Mouse (Mus musculus): ENCODE measurements around the gene 2410002F23Rik.
"Not testable (repeated sequence)": the region's sequence is repeated elsewhere in the genome, so short reads cannot be mapped to it uniquely, and the experiment has no call there.

Gene 2410002F23Rik

DNA sequence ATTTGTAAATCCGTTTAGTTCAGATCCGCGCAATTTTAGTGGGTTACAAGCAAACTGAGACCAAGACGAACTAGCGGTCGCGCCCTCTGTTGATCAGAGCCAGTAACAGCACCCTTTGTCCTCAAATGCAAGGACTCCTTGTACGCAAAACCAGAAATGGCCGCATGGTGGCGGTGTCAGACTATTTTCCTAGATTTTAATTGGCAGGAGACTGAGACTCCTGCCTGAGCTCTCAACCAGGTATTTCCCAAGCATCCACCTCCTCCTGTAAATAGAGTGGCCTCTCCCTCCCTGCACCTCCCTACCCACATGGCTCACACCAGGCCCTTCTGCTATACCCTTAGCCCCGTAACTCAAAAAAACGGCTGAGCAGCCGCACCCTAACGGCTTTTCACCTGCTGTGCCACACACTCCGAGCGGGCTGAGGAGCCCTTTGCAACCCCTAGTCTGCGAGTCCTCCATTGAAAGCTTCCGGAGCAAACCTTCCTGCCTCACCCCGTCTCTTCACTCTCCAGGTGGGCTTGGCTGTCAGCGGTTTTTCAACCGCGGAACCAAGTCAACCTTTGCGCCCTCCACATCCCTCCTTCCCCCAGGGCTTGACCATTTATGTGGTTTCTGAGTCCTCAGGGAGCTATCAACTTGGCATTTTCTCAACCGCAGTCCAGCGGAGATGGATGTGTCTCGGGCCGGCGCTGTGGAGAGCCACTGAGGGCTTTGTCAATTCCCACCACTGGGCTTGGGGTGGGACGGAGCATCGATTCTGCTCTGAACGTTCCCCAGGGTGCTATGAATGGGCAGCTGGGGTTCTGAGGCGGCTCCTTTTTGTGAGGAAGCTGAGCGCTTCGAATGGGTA lies 16.5 kb downstream of the 2410002F23Rik start:
- DNase-seq (ENCODE audit: low read depth, low spot score) = peak; percentile 86

DNA sequence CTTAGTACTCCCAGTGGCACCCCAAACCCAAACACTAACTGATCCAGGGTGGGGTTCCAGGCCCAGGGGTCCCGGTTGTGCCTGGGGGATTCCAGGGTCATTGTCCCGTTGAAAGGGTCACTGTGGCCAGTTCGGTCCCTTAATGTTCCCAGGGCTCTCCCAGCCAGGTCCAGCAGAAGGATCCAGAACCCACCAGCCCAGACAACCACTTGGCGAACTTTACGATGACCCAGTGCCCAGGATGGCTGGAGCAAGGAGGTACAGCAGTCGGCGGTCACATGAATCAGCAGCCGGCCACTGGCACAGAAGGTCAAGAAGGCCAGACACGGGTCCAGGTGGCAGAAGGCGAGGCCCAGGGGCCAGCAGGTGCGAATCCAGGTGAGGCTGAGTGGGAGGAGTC lies 21.6 kb downstream of the 2410002F23Rik start:
- no peak for DNase-seq (ENCODE audit: low read depth, low spot score)

DNA sequence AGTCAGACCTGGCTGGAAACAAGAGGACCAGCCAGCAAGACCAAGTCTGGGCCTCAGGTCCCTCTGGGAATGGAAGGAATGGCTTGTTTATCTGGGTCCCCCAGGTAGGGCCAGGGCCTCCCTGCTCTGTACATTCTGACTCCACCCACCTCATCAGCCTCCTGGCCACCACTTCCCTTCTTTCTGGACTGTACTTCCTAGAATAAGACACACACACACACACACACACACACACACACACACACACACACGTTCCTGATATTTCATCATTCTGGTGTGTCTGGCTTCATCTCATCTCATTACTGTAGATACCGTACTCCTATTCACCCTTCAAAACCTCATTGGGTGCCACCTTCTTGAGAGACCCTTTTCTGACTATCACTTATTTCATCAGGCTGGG lies 22.9 kb downstream of the 2410002F23Rik start:
- no peak for DNase-seq (ENCODE audit: low read depth, low spot score)

DNA sequence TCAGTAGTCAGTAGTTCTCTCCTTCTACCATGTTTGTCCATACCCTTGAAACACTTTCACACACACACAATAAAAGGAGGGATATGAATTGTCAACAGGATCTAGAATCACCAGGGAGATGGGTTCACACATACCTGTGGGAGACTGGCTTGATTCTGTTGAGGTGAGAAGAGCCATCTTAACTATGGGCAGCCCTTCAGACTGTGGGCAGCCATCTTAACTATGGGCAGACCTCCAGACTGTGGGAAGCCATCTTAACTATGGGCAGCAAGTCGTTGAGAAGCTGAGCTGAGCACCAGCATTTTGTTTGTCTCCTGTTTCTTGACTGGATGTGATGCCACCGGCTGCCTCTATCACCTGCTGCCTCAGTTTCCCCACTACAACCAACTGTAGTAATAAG lies 24.8 kb downstream of the 2410002F23Rik start:
- DNase-seq (ENCODE audit: low read depth, low spot score) = no peak

DNA sequence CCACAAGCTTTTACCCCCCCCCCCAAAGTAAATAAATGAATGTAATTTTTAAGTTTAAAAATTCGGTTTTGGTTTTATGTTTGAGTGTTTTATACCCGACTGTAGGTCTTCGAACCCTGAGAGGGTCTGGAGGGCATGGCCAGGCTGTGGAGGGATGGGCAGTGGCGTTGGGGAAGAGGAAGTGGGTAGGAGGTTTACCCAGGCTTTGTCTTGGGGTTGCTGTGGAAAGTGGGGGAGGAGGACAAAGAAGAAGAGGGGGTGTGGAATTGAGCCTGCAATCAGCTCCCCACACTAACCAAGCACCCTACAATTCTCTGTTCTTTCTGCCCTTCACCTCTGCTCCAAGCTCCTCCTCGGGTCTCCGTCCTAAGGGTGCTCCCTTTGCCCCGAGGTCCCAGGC lies 26.0 kb downstream of the 2410002F23Rik start:
- no peak for DNase-seq (ENCODE audit: low read depth, low spot score)

DNA sequence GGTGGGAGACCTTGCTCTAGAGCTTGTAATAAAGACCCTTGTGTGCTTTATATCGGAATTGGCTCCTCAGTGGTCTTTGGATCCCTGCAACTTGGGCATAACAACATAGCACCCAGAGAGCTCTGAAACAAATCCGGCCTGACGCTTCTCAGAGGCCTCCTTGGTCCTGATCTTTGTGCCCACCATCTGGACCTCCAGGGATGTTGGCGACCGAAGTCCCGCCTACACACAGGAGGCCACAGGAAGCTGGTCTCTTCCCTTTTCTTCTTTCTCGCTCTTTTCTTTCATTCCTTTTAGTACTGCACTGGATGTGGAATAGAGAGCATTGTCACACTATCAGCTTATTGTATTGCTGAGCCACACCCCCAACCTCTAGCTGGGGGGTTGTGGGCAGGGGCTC lies 26.9 kb downstream of the 2410002F23Rik start:
- no peak for DNase-seq (ENCODE audit: low read depth, low spot score)

DNA sequence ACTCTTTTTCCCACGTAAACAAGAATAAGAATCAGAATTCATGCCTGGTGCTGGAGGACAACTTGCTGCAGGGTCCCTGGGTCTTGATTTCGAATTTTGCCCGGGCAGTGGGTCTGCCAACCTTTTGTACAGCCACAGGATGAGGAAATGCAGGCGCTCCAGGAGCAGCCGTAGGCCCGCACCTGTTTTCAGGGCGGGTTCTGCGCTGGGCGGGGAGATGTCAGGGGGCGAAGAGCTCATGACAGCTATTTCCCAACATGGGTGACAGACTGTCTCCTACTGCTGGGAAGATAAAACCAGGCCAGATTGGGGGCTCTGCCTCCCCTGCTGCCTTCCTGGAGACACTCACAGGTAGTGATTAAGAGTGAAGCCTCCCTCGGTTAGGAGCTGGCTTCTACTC lies 27.6 kb downstream of the 2410002F23Rik start:
- DNase-seq (ENCODE audit: low read depth, low spot score) = no peak

DNA sequence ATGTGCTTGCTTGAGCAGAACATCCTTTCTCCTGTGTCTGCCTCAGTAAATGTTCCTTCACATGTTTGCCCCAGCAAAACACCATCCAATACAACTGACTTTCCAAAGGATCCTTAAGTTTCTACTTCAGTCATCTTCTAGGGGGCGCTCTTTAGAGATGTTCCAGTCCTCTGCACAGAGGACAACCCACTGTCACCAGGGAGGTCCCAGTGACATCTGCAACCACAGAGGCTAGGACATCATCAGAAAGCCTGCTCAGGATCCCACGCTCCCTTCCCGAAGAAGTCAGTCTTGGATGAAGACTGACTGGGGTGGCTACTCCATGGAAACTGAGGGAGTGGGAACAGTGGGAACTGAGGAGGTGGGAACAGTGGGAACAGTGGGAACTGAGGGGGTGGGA lies 29.0 kb downstream of the 2410002F23Rik start:
- DNase-seq (ENCODE audit: low read depth, low spot score) = no peak

DNA sequence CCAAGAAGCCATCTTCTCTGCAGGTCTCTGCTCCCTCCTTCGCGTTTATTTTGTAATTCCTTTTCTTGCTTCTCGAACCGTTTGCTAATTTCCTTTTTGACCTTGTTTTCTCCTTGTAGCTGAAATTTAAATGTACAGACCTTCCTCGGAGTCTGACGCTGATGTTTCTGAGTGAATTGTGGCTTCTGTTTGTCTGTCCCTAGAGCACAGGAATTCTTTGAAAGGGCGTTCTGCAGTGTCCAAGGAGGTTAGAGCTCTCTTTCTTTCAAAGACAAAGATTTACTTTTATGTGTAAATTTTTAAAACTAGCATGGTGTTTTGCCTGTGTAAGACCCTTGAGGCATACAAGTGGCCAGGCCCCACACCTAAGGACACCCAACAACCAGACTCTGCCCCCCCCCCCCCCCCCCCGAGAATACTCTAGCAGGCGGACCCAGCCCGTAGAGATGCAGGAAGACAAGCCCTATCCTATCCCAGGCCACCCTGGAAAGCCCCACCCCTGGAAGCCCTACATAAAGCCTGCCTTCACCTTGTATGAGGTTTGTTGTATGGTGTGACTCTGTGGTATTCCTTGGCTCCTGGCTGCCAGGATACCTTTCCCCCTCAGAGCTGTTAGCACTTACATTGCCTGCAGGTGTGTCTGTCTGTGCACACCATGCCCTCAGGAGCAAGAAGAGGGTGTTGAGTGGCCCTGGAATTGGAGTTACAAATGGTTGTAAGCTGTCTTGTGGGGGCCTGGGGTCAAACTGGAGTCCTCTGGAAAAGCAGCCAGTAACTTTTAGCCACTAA lies 30.1 kb downstream of the 2410002F23Rik start:
- no peak for DNase-seq (ENCODE audit: low read depth, low spot score)

DNA sequence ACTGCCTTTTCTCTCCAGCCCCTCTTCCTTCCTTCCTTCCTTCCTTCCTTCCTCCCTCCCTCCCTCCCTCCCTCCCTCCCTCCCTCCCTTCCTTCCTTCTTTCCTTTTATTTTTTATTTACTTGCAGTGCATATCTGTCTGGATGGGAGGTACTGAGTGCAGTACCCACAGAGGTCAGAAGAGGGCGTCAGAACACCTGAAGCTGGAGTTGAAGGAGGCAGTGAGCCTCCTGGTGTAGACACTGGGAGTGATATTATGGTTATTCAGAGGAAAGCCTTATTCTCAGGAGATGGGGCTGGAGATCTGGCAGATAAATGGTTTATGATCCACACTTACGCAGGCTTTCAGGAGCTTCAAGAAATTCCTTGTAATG lies 30.7 kb downstream of the 2410002F23Rik start:
- peak; percentile 22 for DNase-seq (ENCODE audit: low read depth, low spot score)

DNA sequence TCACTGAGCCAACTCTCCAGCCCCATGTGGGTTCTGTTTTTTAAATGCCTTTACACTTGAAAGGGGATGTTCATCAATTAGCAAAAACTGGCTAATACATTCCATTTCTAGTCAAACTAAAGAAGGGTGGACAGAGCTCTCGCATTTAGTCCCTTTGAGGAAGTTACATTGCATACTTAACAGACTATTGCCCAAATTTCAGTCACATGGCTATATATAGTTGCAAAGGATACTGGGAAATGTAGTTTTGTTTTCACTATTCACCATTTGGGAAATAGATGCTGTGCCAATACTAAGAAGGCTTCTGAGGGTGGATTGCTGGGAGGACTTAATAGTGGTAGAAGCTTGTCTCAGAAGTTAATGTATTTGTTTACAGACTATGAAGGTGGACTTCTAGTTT lies 34.4 kb downstream of the 2410002F23Rik start:
- peak; percentile 31 for DNase-seq (ENCODE audit: low read depth, low spot score)

DNA sequence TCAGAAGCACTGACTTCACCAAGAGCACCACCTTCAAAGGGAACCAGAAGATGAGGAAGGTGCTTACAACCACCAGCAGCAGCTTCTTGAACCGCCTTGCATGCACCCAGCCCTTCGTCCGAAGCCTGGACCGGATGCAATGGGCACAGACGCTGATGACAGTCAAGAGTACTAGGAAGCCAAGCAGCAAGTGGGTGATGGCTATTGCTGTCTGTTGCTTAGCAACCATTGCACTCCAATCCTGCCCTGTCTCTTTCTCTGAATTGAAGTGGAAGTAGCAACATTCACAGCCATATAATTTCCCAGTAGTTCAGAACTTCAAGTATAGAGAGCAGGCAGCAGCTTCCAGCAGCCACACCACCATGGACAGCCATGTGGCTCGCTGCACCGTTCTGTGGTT lies 35.1 kb downstream of the 2410002F23Rik start:
- peak; percentile 33 for DNase-seq (ENCODE audit: low read depth, low spot score)

DNA sequence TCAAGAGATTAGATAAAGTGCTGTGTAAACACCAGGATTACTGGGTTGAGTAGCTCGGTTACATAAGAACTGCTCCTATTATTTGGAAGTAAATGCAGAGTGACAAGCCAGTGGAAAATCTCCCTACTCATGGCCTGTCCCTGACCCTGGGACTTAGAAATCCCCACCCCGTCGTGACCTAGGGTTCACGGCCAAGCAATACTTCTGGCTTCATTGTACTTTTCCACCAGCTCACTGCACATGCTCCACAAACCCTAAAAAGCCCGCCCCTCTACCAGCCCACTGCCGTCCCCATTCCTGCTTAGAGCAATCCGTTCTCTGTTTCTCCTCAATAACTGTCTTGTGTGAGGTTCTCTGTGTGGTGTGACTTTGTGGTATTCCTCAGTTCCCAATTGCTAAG lies 41.2 kb downstream of the 2410002F23Rik start:
- no peak for DNase-seq (ENCODE audit: low read depth, low spot score)

DNA sequence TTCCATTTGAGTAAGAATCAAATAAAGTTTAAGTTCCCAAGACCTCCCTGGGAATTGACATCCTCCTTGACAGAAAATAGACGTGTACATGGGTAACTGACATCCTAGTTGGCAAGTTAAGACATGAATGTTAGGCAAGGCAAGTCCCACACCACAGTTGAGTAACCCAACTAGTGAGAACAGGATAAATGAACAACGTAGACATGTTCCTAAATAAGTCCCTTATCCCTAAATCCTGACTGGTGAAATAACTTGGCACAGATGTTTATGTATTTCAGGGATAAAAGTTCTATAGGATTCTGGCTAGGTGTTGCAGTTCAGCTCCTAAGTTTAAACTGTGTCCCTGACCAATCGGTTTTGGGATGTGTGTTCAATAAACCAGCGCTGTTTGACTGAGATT lies 44.5 kb downstream of the 2410002F23Rik start:
- no peak for DNase-seq (ENCODE audit: low read depth, low spot score)

DNA sequence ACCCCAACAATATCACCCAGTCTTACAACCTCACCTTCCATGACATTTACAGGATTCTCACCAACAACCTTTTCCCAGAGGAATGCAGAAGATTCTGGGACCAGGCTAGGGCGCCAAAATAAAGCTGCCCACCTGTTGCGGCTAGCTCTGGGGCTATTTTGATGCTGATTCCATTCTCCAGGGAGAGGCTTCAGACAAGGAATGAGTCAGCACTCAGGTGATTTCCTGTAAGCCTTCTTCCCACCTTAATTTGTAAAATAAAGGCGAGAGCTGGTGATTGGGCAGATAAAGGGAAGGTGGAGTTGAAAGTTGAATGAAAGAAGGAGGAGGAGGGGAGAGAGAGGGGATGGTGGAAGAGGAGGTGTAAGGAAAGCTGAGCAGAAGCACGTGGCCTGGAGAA lies 44.9 kb downstream of the 2410002F23Rik start:
- no peak for DNase-seq (ENCODE audit: low read depth, low spot score)

DNA sequence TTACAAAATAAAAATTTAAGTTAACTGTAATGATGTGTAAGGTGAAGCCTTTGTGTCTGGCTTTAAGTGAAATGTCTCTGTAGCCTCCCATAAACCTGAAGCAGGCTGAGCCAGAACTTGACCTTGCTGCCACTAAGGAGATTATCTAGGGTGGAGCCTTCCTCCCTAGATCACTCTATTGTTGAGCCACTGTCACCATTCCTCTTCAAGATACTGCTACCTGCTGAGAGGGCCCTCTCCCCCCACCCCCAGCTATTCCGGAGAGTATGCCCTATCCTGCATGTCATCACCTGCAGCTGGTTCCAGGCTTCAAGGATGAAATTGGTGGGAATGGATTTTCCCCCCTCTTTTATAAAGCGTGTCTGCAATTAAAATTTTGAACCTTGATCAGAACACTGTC lies 51.0 kb downstream of the 2410002F23Rik start:
- DNase-seq (ENCODE audit: low read depth, low spot score) = not testable (repeated sequence)
